Comparison of ENCODE assay signal across 8 mouse cellular contexts in the genomic region with DNA sequence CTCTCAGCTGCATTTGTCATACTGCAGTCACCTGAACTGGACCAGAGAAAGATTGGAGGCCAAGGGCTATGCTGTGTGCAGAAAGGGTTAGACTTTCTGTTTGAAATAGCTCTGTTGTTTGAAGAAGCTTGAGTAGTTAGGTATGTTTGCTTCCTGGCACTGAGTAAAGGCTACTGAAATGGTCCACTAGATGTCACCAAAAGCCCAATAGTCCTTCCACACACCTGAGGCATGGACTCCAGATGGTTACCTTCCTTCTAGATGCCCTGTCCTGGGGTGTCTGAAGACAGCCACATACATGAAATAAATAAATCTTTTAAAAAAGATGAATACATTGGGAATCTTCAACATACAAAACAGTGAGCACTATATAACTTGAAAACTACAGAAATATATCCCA. TPM values are rescaled to one million over a fixed set of nuclear protein-coding genes. Genes with fewer than 3 reads are reported as not detected.
DNase-seq lines count a peak whose midpoint lies in the region; ATAC-seq and TF ChIP-seq lines count a peak whose summit lies in the region.

No protein-coding gene starts in this region.

- no peak for TF ChIP-seq EP300 in heart, adult 2 months (IDR thresholded peaks at IDR 0.05; ENCODE audit: insufficient read depth, low read depth, low read length)

- intact Hi-C loops in heart, adult 2 months (cut with DNase I), result loop anchor here (2.0 kb wide), 1 partner anchor 569 kb away; no protein-coding TSS in a partner anchor

- TF ChIP-seq CTCF in heart, adult 2 months (IDR thresholded peaks at IDR 0.05), result peak; percentile 61
- peak; percentile 10; the same call in 1 of the 2 replicates for TF ChIP-seq CTCF in embryonic fibroblast, embryonic 13.5 days (IDR thresholded peaks at IDR 0.05; ENCODE audit: borderline replicate concordance, insufficient read depth, low read length)

- DNase-seq in heart, adult 2 months, result no peak
- no peak for DNase-seq in heart, adult 9 months (ENCODE audit: low spot score in 2 of 2)
- no peak for DNase-seq in ES-E14 (ENCODE audit: low read depth, low spot score)
- no peak for DNase-seq in natural killer cell, adult 2 months (ENCODE audit: low spot score in 2 of 2)
- DNase-seq in testis, postnatal 10 days (ENCODE audit: low spot score), result no peak
- DNase-seq in adrenal gland, adult 2 months, result no peak

- no peaks in the 10 kb centered on the region for H3K79me2 ChIP-seq in heart, adult 2 months (replicated peaks; ENCODE audit: control insufficient read depth, insufficient read depth, low read length)

- H3K4me3 ChIP-seq in heart, adult 2 months, result no peak overlapping the region
- no peak overlapping the region for H3K4me3 ChIP-seq in ES-E14 (ENCODE audit: insufficient read depth in 1 of 2, low read depth in 1 of 2, low read length in 2 of 2, poor library complexity in 1 of 2, severe bottlenecking in 1 of 2)
- no peak overlapping the region for H3K4me3 ChIP-seq in embryonic fibroblast, embryonic 13.5 days (ENCODE audit: insufficient read depth, low read length)
- H3K4me3 ChIP-seq in lung, embryonic 16.5 days (ENCODE audit: low read length), result no peak overlapping the region

- TF ChIP-seq POLR2A in heart, adult 2 months (IDR thresholded peaks at IDR 0.05; ENCODE audit: insufficient read depth, low read depth, low read length), result no peak
- TF ChIP-seq POLR2A in embryonic fibroblast, embryonic 13.5 days (IDR thresholded peaks at IDR 0.05; ENCODE audit: low read depth, low read length), result no peak

- ATAC-seq in lung, embryonic 16.5 days (ENCODE audit: low read depth), result peak; percentile 28; the same call in 1 of the 2 replicates

- H3K4me1 ChIP-seq in heart, adult 2 months (ENCODE audit: control insufficient read depth, insufficient read depth, low read length), result no peaks in the 10 kb centered on the region
- no peaks in the 10 kb centered on the region for H3K4me1 ChIP-seq in ES-E14 (ENCODE audit: control insufficient read depth in 2 of 2, insufficient read depth in 2 of 2, low read length in 2 of 2, poor library complexity in 1 of 2)
- no peaks in the 10 kb centered on the region for H3K4me1 ChIP-seq in embryonic fibroblast, embryonic 13.5 days (ENCODE audit: control insufficient read depth, insufficient read depth, low read length)
- no peaks in the 10 kb centered on the region for H3K4me1 ChIP-seq in lung, embryonic 16.5 days (replicated peaks; ENCODE audit: control insufficient read depth, insufficient read depth, low read length)

- H3K9ac ChIP-seq in heart, adult 2 months (ENCODE audit: low read depth, low read length), result no peak overlapping the region
- no peak overlapping the region for H3K9ac ChIP-seq in ES-E14 (ENCODE audit: insufficient read depth, low read depth, low read length, poor library complexity, severe bottlenecking)
- H3K9ac ChIP-seq in lung, embryonic 16.5 days (ENCODE audit: low read length), result no peak overlapping the region

- H3K36me3 ChIP-seq in heart, adult 2 months (ENCODE audit: control insufficient read depth, insufficient read depth, low read length), result no peaks in the 10 kb centered on the region
- peaks cover 3% of the 10 kb centered on the region; the same call in 1 of the 2 replicates for H3K36me3 ChIP-seq in ES-E14 (ENCODE audit: control insufficient read depth, insufficient read depth, low read length, poor library complexity, severe bottlenecking)
- no peaks in the 10 kb centered on the region for H3K36me3 ChIP-seq in lung, embryonic 16.5 days (ENCODE audit: control insufficient read depth, insufficient read depth, low read length)

- no peaks in the 10 kb centered on the region for H3K9me3 ChIP-seq in ES-E14 (ENCODE audit: control insufficient read depth, insufficient read depth, low read depth, low read length)
- no peaks in the 10 kb centered on the region for H3K9me3 ChIP-seq in lung, embryonic 16.5 days (ENCODE audit: control insufficient read depth, low read length)

- H3K27ac ChIP-seq in heart, adult 2 months, result no peak overlapping the region
- H3K27ac ChIP-seq in ES-E14 (ENCODE audit: insufficient read depth, low read depth, low read length, poor library complexity, severe bottlenecking), result no peak overlapping the region
- H3K27ac ChIP-seq in embryonic fibroblast, embryonic 13.5 days (ENCODE audit: insufficient read depth, low read length), result no peak overlapping the region
- H3K27ac ChIP-seq in lung, embryonic 16.5 days (ENCODE audit: low read length), result no peak overlapping the region

- H3K27me3 ChIP-seq in heart, adult 2 months (ENCODE audit: control insufficient read depth, insufficient read depth, low read length), result no peaks in the 10 kb centered on the region
- H3K27me3 ChIP-seq in lung, embryonic 16.5 days (ENCODE audit: control insufficient read depth, insufficient read depth, low read depth, low read length), result peaks cover 9% of the 10 kb centered on the region

- H3K4me2 ChIP-seq in lung, embryonic 16.5 days (ENCODE audit: low read depth, low read length), result no peak overlapping the region

- in situ Hi-C loops in ES-E14 (cut with MboI; ENCODE audit: low sequenced_read_pairs in 2 of 2, unreplicated experiment in 2 of 2), result loop anchor here (10.0 to 25.0 kb wide), 4 partner anchors 309 to 522 kb away; partner anchors contain the start of gene Olfml1 (in 1 of the 2)

TF ChIP-seq in ES-E14, 5 proteins besides CTCF, POLR2A, EP300 and RAD21:
- TF ChIP-seq HCFC1 (IDR thresholded peaks at IDR 0.05; ENCODE audit: borderline replicate concordance, insufficient read depth, low read length) (no peak), ZC3H11A (IDR thresholded peaks at IDR 0.05; ENCODE audit: borderline replicate concordance, low read depth, low read length) (peak; percentile 64; the same call in 1 of the 2 replicates), CHD2 (IDR thresholded peaks at IDR 0.05; ENCODE audit: low read depth, low read length) (no peak), ZNF384 (IDR thresholded peaks at IDR 0.05; ENCODE audit: low read depth, low read length) (no peak), MAFK (IDR thresholded peaks at IDR 0.05; ENCODE audit: insufficient read depth, low read depth, low read length) (no peak)
TF ChIP-seq in ES-E14: peak in this region for 1.

RNA-seq across cellular contexts. Expression of gene Rbmxl2, which starts 6.5 kb away (rescaled TPM):
- not detected for total RNA-seq in heart, adult 2 months (2021)
- not detected in 2 replicates for polyA plus RNA-seq in heart, adult 2 months (2012; rRNA removed)
- 82.7 and 100 TPM in 2 replicates for total RNA-seq in ES-E14 (2012; rRNA removed)
- not detected in 2 replicates for polyA plus RNA-seq in embryonic fibroblast, embryonic 13.5 days (2011; ENCODE audit: insufficient read length, low read depth, missing spikeins)
- not detected in 2 replicates for polyA plus RNA-seq in lung, embryonic 16.5 days (2015; fragmentation: Nextera tagmentation; extraction: Ambion mirVana)
- total RNA-seq in adrenal gland, adult 2 months (2021), result not detected
- polyA plus RNA-seq in adrenal gland, adult 2 months (2012; rRNA removed), result not detected in 2 replicates

RNA-seq across cellular contexts. Expression of gene Nlrp14, which starts 48.9 kb away (rescaled TPM):
- not detected for total RNA-seq in heart, adult 2 months (2021)
- not detected in 2 replicates for polyA plus RNA-seq in heart, adult 2 months (2012; rRNA removed)
- total RNA-seq in ES-E14 (2012; rRNA removed), result 1.1 and 1.2 TPM in 2 replicates
- not detected in 2 replicates for polyA plus RNA-seq in embryonic fibroblast, embryonic 13.5 days (2011; ENCODE audit: insufficient read length, low read depth, missing spikeins)
- polyA plus RNA-seq in lung, embryonic 16.5 days (2015; fragmentation: Nextera tagmentation; extraction: Ambion mirVana), result not detected in 2 replicates
- not detected for total RNA-seq in adrenal gland, adult 2 months (2021)
- polyA plus RNA-seq in adrenal gland, adult 2 months (2012; rRNA removed), result not detected in 2 replicates
